Mouse (Mus musculus) E14TG2a.4 (cell line): Measurements from ENCODE around the gene Ick.
"Not testable (repeated sequence)": the region's sequence is repeated elsewhere in the genome, so short reads cannot be mapped to it uniquely, and the experiment has no call there.

ENCODE experiments used
- H3K27me3 ChIP-seq: 2 replicates; pipeline ENCODE4 v1.6.1; 2014; ENCODE audit warnings: low read length, control low read depth; ENCODE audit not compliant: insufficient read depth
- H3K36me3 ChIP-seq: 2 replicates; pipeline ENCODE4 v1.6.1; 2014; ENCODE audit warnings: low read length, control low read depth; ENCODE audit not compliant: insufficient read depth
- H3K4me1 ChIP-seq: replicated peaks from 2 replicates; pipeline ENCODE4 v1.6.1; 2014; ENCODE audit warnings: low read depth, low read length, control low read depth
- H3K4me3 ChIP-seq: replicated peaks from 2 replicates; pipeline ENCODE4 v1.5.1; 2014; ENCODE audit warnings: mild to moderate bottlenecking, low read length
- H3K9me3 ChIP-seq: 2 replicates; pipeline ENCODE4 v1.6.1; 2014; ENCODE audit warnings: low read length, control low read depth
- CTCF ChIP-seq: conservative IDR thresholded peaks from 2 replicates; pipeline ENCODE4 v1.5.1; 2014; ENCODE audit warnings: low read length
- NANOG ChIP-seq: IDR thresholded peaks from 2 replicates; pipeline ENCODE4 v1.6.1; 2014; ENCODE audit warnings: borderline replicate concordance, low read length, mixed read lengths
- POU5F1 ChIP-seq: IDR thresholded peaks from 2 replicates; pipeline ENCODE4 v1.6.1; 2014; ENCODE audit warnings: low read length, borderline replicate concordance

Gene Ick

DNA sequence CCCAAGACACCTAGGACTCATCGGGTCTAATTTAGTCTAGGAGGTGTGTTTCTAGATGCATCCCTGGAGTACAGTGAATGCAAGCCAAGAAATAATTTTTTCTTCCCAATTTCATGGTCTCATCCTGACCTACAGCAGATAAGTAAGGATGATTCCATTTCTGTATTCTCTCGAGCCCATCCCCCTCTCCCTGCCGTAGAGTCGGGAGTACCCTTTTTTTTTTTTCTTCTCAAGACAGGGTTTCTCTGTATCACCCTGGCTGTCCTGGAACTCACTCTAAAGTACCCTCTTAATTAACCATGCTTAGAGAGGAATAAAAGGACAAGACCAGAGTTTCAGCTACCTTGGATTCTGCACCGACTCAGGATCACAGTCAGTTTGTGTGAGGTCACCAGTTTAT, 69.2 kb downstream of the Ick start:
- peaks cover 3% of the 10 kb centered on the region; the same call in 1 of the 2 replicates for H3K36me3 ChIP-seq
- TF ChIP-seq NANOG (no peak), POU5F1 (no peak), CTCF (no peak)
- peaks cover 8% of the 10 kb centered on the region for H3K9me3 ChIP-seq
- H3K4me1 ChIP-seq: peaks cover 42% of the 10 kb centered on the region
- no peak overlapping the region for H3K4me3 ChIP-seq
- no peaks in the 10 kb centered on the region for H3K27me3 ChIP-seq

GRCm38 (mm10) chr9:78179071-78179470, 70.1 kb downstream of the Ick start:
- Histone ChIP-seq H3K4me1 (peaks cover 33% of the 10 kb centered on the region), H3K27me3 (no peaks in the 10 kb centered on the region), H3K9me3 (peaks cover 16% of the 10 kb centered on the region), H3K4me3 (no peak overlapping the region), H3K36me3 (peaks cover 3% of the 10 kb centered on the region; the same call in 1 of the 2 replicates)
- TF ChIP-seq NANOG: no peak
- TF ChIP-seq CTCF: no peak
- TF ChIP-seq POU5F1: no peak

- H3K4me3 ChIP-seq, H3K27me3 ChIP-seq, H3K36me3 ChIP-seq: not testable (repeated sequence)
- H3K4me1 ChIP-seq: peaks cover 22% of the 10 kb centered on the region
- H3K9me3 ChIP-seq: peaks cover 16% of the 10 kb centered on the region
Measured at GRCm38 (mm10) chr9:78182474-78182873, 73.5 kb downstream of the Ick start, which contains the start of gene Gsta4. Gene Gsta4 (plus strand): TSS chr9:78182774.

DNA sequence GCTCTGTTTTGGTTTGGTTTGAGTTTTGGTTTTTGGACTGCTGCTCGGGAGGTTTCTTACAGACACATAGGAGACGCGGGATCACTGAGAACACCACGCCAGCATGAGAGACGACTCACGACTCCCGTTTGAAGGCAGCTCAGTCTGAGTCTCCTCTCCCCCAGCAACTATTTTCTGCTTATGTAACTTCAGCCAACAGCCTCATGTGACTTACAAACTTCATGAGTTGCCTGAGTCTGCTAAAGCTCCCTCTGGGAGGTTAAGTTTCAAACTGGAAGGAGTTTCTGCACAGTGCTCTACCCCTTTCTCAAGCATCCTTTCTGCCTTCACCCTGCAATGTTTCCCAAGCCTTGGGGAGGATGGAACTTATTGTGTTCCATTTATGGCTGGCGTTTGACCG, 76.7 kb downstream of the Ick start:
- Histone ChIP-seq H3K4me1 (peaks cover 39% of the 10 kb centered on the region), H3K4me3 (no peak overlapping the region), H3K36me3 (no peaks in the 10 kb centered on the region), H3K27me3 (no peaks in the 10 kb centered on the region), H3K9me3 (peaks cover 16% of the 10 kb centered on the region)
- TF ChIP-seq POU5F1: no peak
- no peak for TF ChIP-seq CTCF
- TF ChIP-seq NANOG: no peak

DNA sequence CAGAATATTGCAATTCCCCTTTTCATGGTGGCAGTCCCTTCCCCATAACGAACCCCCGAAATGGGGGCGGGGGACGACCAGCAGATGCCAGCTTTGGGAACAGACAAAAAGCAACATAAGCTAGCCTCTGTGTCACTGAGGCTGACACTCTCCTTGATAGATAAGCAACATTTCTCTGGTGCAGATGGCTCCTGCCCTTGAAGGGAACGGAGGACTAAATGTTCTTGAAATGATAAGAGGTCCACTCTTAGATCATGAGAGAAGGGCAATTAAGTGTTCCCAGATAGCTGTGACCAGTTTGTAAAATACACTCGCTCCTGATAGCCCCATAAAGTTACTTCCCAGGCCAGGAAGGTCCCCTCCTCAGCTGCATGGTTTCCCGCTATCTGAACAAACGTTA, 79.9 kb downstream of the Ick start:
- Histone ChIP-seq H3K9me3 (peaks cover under 1% of the 10 kb centered on the region; the same call in 1 of the 2 replicates), H3K4me3 (no peak overlapping the region), H3K36me3 (peaks cover 8% of the 10 kb centered on the region; the same call in 1 of the 2 replicates), H3K4me1 (peaks cover 44% of the 10 kb centered on the region), H3K27me3 (no peaks in the 10 kb centered on the region)
- TF ChIP-seq NANOG (no peak), CTCF (no peak), POU5F1 (no peak)

GRCm38 (mm10) chr9:78190651-78191634, 82.0 kb downstream of the Ick start:
- Histone ChIP-seq H3K4me1 (peaks cover 60% of the 10 kb centered on the region), H3K4me3 (peak overlapping the region; percentile 87), H3K36me3 (peaks cover 19% of the 10 kb centered on the region), H3K9me3 (no peaks in the 10 kb centered on the region), H3K27me3 (no peaks in the 10 kb centered on the region)
- TF ChIP-seq CTCF (no peak), NANOG (peak; percentile 46; the same call in 1 of the 2 replicates), POU5F1 (no peak)

DNA sequence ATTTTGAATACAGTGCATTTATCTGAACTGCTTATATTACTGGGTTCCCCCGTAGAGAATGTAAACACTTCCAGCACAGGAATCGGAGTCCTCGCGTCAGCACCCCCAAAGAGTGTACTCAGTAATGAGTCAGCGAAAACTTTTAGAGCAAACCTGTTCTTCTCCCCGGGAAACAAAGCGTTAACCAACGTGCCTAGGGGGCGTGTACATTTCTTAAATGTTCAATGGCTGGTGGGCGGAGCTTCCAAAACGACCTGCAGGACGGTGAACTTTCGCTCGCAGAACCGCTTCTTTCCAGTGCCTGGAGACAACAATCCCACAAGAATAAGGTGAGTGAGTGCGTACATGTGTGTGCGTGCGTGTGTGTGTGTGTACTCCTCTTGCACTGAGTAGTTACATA, 82.7 kb downstream of the Ick start:
- peak; percentile 24; the same call in 1 of the 2 replicates for TF ChIP-seq NANOG
- TF ChIP-seq CTCF: no peak
- no peak for TF ChIP-seq POU5F1
- H3K36me3 ChIP-seq: peaks cover 26% of the 10 kb centered on the region
- peak overlapping the region; percentile 87 for H3K4me3 ChIP-seq
- H3K27me3 ChIP-seq: no peaks in the 10 kb centered on the region
- no peaks in the 10 kb centered on the region for H3K9me3 ChIP-seq
- peaks cover 61% of the 10 kb centered on the region for H3K4me1 ChIP-seq

DNA sequence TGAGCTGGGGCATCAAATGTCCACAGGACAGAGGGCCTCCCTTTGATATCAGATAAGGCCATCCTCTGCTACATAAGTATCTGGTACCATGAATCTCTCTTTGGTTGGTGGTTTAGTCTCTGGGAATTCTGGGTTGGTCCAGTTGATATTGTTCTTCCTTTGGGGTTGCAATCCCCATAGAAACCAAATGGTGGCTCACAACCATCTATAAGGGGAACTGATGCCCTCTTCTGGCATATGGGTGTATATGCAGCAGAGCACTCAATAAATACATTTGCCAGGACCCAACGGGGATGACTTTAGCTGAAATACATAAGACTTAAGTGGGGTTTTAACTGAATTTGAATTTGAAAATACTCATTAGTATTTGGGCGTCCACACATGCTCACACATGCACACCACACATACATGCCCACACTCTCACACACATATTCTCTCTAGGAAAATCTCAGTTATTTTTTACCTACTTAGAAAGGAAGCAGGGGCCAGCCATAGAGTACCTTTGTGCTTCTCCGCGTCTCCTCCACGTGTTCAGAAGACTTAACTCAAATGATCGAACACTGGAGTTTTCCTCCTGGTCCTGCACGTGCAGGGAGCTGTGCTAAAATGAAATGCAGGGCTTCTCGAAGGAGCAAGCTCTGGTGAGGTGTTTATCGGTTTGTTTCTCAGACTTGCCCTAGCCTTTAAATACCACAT, 85.1 kb downstream of the Ick start:
- TF ChIP-seq CTCF (peak; percentile 96), NANOG (no peak), POU5F1 (no peak)
- Histone ChIP-seq H3K4me3 (peak overlapping the region; percentile 74), H3K36me3 (peaks cover 49% of the 10 kb centered on the region), H3K9me3 (no peaks in the 10 kb centered on the region), H3K27me3 (no peaks in the 10 kb centered on the region), H3K4me1 (peaks cover 68% of the 10 kb centered on the region)
